Mouse (Mus musculus) gastrocnemius, postnatal 14 days (tissue): ENCODE data around the gene Selenbp2. TPM values are rescaled to one million over a fixed set of nuclear protein-coding genes. Genes with fewer than 3 reads are reported as not detected.
"Not testable (repeated sequence)": the region's sequence is repeated elsewhere in the genome, so short reads cannot be mapped to it uniquely, and the experiment has no call there.

Source experiments
- DNase-seq: peaks from one replicate; pipeline ENCODE4 v3.0.0; 2021; ENCODE audit warnings: mixed read lengths
- intact Hi-C: fragments of 180-260 bp; cut with DNase I; formaldehyde crosslinking; loops from one replicate; pipeline ENCODE4 v1.15.1; 2025; ENCODE audit warnings: low total_unique reads
- total RNA-seq, 2 experiments: library from RNA; stranded (reverse); gene quantifications; 2 replicates each; pipeline ENCODE4 v1.2.3; 2021

The Selenbp2 gene
- total RNA-seq, 2 experiments from 2014 or later: 0.78 to 1.7 TPM

DNA sequence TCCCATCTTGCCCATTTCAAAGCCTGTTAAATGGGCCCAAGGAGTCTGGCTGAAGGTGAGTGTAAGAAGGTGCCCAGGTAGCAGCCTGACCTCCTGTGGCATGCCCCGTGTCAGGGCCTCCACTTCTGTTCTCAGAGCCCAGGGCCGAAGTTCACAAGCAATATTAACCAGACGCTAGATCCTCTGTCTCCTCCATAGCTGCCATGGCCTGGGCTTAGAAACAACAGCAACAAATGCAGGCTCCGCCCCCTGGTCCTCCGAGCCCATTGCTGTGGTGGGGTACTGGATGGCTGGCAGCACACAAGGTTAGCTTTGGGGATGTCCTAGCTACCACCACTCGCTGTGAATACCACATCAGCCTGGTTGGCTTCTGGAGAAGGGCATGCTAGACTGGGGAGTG, 3.2 kb upstream of the Selenbp2 start:
- intact Hi-C loops, DNase-seq: not testable (repeated sequence)

DNA sequence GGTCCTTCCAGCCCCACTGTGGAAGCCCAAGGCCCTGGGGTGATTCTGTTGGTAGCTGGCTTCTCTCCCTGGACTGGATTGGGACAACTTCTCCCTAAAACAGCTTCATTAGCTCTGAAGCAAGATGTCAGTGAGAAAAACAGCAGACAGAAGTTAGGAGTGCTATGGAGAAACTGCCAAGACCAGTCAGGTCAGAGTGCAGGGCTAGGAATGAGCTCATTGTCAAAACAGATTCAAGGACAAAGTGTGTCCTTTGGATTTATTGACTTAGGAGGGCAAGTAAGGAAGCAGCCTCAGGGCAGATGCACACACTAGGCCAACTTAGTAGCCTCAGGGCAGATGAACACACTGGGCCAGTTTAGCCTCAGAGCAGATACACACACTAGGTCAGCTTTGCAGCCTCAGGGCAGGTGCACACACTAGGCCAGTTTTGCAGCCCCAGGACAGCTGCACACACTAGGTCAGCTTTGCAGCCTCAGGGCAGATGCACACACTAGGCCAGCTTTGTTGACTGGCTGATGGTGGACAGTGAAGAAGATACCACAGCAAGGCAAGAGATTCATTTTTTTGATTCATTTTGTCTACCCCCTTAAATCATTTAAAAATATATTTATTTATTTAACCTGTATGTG, 2.6 kb upstream of the Selenbp2 start:
- intact Hi-C loops: no loop called here
- no peak for DNase-seq

DNA sequence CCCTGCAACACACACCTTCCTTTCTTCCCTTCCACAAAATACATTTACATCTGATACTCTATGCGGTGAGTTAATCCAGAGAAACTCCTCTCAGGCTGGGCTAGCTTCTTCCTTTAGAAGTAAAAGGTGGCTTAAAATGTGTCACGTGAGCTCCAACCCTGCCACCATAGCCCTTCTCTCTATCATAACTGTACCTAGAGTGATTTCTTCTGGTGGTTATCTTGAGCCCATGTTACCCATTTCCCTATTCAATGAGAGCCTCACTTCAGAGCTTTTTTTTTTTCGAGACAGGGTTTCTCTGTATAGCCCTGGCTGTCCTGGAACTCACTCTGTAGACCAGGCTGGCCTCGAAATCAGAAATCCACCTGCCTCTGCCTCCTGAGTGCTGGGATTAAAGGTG, 1.7 kb upstream of the Selenbp2 start:
- DNase-seq, intact Hi-C loops: not testable (repeated sequence)

DNA sequence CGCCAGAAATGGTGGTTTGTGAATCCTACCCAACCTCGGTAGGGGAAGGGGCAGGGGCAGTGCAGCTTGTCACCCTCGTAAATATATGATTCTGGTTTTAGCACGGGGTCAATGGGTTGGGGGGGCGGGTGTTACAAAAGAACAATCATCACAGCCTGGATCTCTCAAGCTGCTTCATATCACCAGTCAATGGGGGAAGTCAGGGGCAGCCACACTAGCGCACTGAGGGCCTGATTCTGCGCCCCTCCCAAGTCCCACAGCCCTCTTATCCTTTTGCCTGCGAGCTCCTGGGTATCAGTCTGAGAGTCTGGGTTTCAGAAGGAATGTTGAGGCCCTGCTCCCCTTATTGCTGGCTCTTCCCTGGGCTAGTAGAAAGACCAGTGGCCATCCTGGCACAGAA, 518 bp downstream of the Selenbp2 start:
- DNase-seq, intact Hi-C loops: not testable (repeated sequence)

DNA sequence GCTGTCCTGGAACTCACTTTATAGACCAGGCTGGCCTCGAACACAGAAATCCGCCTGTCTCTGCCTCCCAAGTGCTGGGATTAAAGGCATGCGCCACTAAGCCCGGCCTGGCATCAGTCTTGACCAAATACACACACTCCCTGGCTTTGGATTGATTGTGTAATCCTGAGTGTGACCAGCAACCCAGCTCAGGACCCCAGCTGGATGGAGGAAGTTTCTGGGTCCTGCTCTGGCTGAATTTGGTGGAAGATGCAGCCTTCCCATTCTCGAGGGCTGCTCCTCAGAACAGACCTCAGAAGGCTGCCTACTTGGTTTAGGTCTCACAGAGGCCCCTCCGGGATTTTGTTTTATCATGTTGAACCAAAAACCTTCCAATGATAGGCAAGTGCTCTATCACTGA, 2.2 kb downstream of the Selenbp2 start:
- intact Hi-C loops, DNase-seq: not testable (repeated sequence)

DNA sequence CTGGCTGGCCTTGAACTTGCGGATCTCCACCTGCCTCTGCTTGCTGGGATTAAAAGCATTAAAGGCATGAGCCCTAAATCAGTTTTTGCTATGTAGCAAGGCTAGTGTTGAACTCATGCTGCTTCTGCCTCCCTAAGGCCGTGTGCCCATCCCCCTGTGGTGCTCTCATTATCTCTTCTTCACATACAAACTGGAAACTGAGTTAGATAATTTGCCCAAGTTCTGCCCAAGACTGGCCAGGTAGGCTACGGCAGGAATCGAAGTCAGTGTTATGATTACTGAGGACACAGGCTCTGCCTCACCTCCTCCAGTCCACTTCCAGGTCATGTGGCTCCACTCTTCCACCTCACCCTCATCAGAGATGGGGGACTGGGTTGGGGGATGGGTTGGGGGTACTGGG, 2.9 kb downstream of the Selenbp2 start:
- intact Hi-C loops, DNase-seq: not testable (repeated sequence)

DNA sequence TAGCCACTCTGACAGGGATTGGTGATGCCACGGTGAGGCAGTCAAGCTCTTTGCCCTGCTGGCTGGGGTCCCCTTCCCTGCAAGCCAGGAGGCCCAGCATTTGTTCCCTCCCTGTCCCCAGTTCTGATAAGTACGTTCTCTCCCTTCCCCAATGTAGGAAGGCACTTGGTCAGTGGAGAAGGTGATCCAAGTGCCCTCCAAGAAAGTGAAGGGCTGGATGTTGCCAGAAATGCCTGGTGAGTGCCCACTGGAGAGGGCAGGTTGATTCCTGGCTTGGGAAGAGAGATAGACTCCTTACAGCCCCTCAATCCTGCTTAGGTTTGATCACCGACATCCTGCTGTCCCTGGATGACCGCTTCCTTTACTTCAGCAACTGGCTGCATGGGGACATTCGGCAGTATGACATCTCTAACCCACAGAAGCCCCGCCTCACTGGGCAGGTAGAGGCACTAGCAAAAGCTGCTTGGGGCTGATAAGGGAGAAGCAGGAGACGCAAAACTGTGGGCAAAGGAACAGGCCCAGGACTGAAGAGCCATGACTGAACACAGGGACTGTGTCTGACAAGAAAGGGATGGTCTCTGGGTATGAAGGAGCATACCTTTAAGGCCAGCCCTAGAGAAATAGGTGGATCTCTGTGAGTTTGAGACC, 8.9 kb downstream of the Selenbp2 start:
- intact Hi-C loops, DNase-seq: not testable (repeated sequence)

DNA sequence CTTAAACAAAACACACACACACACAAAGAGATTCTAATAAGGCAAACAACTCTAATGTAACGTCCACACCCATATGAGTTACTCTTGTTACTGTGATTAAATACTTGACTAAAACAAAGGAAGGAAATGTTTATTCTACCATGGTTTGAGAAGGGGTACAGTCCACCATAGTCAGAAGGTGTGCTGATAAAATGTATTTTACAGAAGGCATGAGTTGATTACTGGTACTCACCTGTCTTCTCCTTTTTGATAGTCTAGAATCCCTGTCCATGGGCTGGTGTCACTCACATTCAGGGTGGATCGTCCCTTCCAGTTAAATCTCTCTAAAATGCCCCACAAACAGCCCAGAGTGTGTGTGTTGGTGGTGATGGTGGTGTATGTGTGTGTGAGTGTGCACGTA, 9.5 kb downstream of the Selenbp2 start:
- no peak for DNase-seq
- intact Hi-C loops: no loop called here

DNA sequence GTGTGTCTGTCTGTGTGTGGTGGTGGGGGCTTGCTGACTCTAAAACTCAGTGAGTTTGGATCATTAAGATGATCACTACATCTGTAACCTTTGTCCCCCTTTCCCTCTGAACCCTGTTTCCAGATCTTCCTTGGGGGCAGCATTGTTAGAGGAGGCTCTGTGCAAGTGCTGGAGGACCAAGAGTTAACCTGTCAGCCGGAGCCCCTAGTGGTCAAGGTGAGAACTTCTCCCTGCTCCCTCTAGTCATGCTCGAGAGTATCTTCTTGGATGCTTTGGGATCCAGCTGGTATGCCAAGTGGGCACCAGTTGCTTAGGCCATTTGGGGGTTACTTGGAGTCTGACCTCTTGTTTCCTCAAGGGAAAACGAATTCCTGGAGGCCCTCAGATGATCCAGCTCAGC, 10.0 kb downstream of the Selenbp2 start:
- DNase-seq, intact Hi-C loops: not testable (repeated sequence)

DNA sequence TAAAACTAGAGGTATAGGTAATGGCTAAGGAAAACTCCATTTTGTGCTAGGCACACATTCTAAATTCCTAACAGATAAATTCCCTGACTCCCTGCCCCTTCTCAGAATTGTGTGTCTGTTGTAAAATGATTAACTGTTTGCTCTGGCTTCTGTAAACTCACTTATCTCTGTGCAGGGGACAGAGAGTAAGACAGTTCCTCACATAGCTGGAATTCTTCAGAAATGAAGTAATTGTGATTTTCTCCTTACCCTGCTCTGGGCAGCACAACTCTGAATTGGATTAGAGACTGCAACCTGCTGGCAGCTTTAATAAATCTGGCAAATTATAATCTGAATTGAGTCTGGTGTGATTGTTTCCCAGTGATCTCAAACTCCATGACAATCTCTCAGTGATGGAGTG, 17.2 kb downstream of the Selenbp2 start:
- DNase-seq, intact Hi-C loops: not testable (repeated sequence)

DNA sequence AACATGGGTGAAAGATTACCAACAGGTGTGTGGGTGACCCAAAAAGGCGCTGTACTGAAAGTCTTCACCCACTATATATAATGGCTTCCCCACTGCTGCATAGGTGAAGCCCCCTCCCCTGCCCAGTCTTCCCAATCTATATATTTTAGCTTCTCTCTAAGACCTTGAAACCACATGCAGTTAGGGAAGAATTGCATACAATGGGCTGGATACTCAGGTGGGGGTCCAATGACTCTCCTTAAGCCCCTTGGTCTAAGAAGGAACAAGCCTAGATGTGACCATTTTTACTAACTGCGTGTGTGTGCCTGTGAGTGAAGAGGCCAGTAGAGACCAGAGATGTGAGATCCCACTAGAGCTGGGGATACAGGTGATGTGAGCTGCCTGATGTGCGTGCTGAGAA, 20.1 kb downstream of the Selenbp2 start:
- intact Hi-C loops, DNase-seq: not testable (repeated sequence)

DNA sequence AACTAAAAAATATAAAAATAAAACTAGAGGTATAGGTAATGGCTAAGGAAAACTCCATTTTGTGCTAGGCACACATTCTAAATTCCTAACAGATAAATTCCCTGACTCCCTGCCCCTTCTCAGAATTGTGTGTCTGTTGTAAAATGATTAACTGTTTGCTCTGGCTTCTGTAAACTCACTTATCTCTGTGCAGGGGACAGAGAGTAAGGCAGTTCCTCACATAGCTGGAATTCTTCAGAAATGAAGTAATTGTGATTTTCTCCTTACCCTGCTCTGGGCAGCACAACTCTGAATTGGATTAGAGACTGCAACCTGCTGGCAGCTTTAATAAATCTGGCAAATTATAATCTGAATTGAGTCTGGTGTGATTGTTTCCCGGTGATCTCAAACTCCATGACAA, 24.9 kb downstream of the Selenbp2 start:
- intact Hi-C loops, DNase-seq: not testable (repeated sequence)

DNA sequence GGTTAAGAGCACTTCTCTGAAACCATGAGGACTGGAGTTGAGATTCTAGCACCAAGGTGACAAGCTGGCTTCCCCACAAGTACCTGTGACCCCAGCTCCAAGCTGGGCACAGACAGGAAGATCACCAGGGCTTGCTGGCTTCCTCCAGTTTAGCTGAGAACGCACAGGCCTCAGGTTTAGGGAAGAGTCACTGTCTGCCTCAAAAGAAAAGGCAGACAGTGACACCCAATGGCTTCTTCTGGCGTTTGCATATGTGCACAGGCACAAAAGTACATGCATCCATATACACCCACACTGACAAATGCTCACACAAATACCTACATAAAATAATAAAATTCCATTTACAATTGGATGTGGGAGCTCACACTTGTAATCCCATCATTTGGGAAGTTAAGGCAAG, 30.3 kb downstream of the Selenbp2 start:
- intact Hi-C loops: not testable (repeated sequence)

DNA sequence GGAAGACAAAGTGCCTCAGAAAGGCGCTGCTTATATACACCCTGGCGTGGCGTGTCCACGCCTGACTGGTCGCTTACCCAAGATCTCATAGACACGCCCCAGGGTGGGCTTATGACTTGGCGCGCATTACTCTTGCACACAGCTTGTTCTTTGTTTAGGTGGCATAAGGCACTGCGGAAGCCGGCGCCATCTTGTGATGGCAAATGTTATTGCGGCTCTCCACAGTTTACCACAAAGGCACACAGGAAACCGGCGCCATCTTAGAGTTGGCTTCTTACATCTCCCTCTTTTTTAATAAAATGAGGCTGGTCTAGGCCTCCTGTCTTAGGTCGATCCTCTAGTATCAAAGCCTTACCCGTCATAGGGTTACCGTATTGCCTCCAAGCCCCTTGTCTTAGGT, 52.3 kb downstream of the Selenbp2 start:
- DNase-seq: no peak
- intact Hi-C loops: no loop called here

More for the DNA sequence above, 30.3 kb downstream of the Selenbp2 start:
- not testable (repeated sequence) for DNase-seq

Other genes with a start within 250 kb of the Selenbp2 start
- gene Oaz3, start 249.6 kb upstream of the Selenbp2 start, total RNA-seq: not detected
- gene Celf3, start 215.3 kb upstream of the Selenbp2 start, total RNA-seq: not detected
- gene Riiad1, start 213.2 kb upstream of the Selenbp2 start, total RNA-seq: 1 to 10 TPM; 3.0 to 3.8 TPM
- 10 to 100 TPM; 23.8 to 25.1 TPM for gene Snx27, start 110.8 kb upstream of the Selenbp2 start, total RNA-seq
- not detected for gene Gm10972, start 50.4 kb upstream of the Selenbp2 start, total RNA-seq
- 1 to 10 TPM in 1 of 2 experiments, under 1 TPM in 1; 0.98 to 1.4 TPM for gene Tuft1, start 34.7 kb upstream of the Selenbp2 start, total RNA-seq
- gene Cgn, start 92.9 kb downstream of the Selenbp2 start, total RNA-seq: under 1 TPM; 0.11 to 0.16 TPM
- gene Pogz, start 144.0 kb downstream of the Selenbp2 start, total RNA-seq: 10 to 100 TPM; 13.9 to 18.1 TPM
- 100 to 1,000 TPM; 202 to 211 TPM for gene Psmb4, start 193.4 kb downstream of the Selenbp2 start, total RNA-seq
- gene Selenbp1, start 239.5 kb downstream of the Selenbp2 start, total RNA-seq: 1 to 10 TPM; 8.9 to 9.5 TPM